17 mouse cellular contexts compared by ENCODE assay signal in genomic region chr8:83922727-83923126, GRCm38 (mm10).
"Had no signal": no experiment of that assay in that cellular context is flagged by ENCODE, and none has a peak within 500 bp of the region (broad histone marks: within the 10 kb centered on the region; RNA-seq: fewer than 3 reads in every experiment).

No protein-coding gene starts in this region.

- DNase-seq: lung, adult 2 months; lung, postnatal 14 days; lung, postnatal 36 days; right cerebral cortex, postnatal 14 days; thymus, adult 2 months; thymus, postnatal 25 days; thymus, postnatal 4 days had no signal

- H3K9ac ChIP-seq: lung, embryonic 15.5 days; midbrain, embryonic 13.5 days; midbrain, embryonic 15.5 days; neural tube, embryonic 12.5 days; stomach, embryonic 15.5 days had no signal

- H3K9me3 ChIP-seq: lung, embryonic 15.5 days; megakaryocyte, embryonic 14.5 days; midbrain, embryonic 13.5 days; midbrain, embryonic 15.5 days; neural tube, embryonic 12.5 days; stomach, embryonic 15.5 days had no signal

- H3K4me2 ChIP-seq: lung, embryonic 15.5 days; midbrain, embryonic 11.5 days; midbrain, embryonic 13.5 days; midbrain, embryonic 15.5 days; neural tube, embryonic 12.5 days; stomach, embryonic 15.5 days had no signal

- H3K4me3 ChIP-seq: lung, embryonic 15.5 days; megakaryocyte, embryonic 14.5 days; midbrain, embryonic 13.5 days; midbrain, embryonic 15.5 days; neural tube, embryonic 12.5 days; stomach, embryonic 15.5 days had no signal

- H3K27ac ChIP-seq: lung, embryonic 15.5 days; macrophage; midbrain, embryonic 13.5 days; midbrain, embryonic 15.5 days; neural tube, embryonic 12.5 days; stomach, embryonic 15.5 days; stomach, postnatal 0 days had no signal

- H3K27me3 ChIP-seq: lung, embryonic 15.5 days; midbrain, embryonic 13.5 days; midbrain, embryonic 15.5 days; neural tube, embryonic 12.5 days; stomach, embryonic 15.5 days had no signal

- ATAC-seq: lung, postnatal 0 days; midbrain, embryonic 13.5 days; midbrain, embryonic 15.5 days had no signal

- H3K4me1 ChIP-seq: lung, embryonic 15.5 days; midbrain, embryonic 13.5 days; midbrain, embryonic 15.5 days; neural tube, embryonic 12.5 days; stomach, embryonic 15.5 days had no signal
